Mouse (Mus musculus) mesoderm, embryonic 11.5 days (tissue): ENCODE measurements around the gene Fam89b.

Experiments used
- DNase-seq: peaks from one replicate; pipeline ENCODE4 v3.0.0-alpha.2; 2012; ENCODE audit warnings: low read depth, low spot score

Fam89b gene

GRCm38 (mm10) chr19:5729444-5729815 is at the start of gene Fam89b:
Gene Fam89b (minus strand): TSS chr19:5729653.
- DNase-seq = peak; percentile 89

GRCm38 (mm10) chr19:5778312-5778711 is 48.9 kb upstream of the Fam89b start:
- no peak for DNase-seq

- DNase-seq = no peak
These were observed 48.1 kb upstream of the Fam89b start for GRCm38 (mm10) chr19:5777387-5778032.

- DNase-seq = peak; percentile 88
These were observed 41.7 kb upstream of the Fam89b start, which contains the start of gene Scyl1 for GRCm38 (mm10) chr19:5770925-5771860. Gene Scyl1 (minus strand): TSS chr19:5771419.

GRCm38 (mm10) chr19:5770311-5770710 is 40.9 kb upstream of the Fam89b start:
- DNase-seq = no peak

GRCm38 (mm10) chr19:5767271-5767670 is 37.8 kb upstream of the Fam89b start:
- no peak for DNase-seq

GRCm38 (mm10) chr19:5763163-5763562 is 33.7 kb upstream of the Fam89b start:
- no peak for DNase-seq

GRCm38 (mm10) chr19:5758878-5759403 is 29.5 kb upstream of the Fam89b start:
- no peak for DNase-seq

GRCm38 (mm10) chr19:5756991-5757636 is 27.7 kb upstream of the Fam89b start:
- DNase-seq = no peak

- DNase-seq = no peak
These were observed 27.0 kb upstream of the Fam89b start for GRCm38 (mm10) chr19:5756321-5756985.

- DNase-seq = no peak
These were observed 22.3 kb upstream of the Fam89b start for GRCm38 (mm10) chr19:5751742-5752141.

- DNase-seq = no peak
These were observed 21.5 kb upstream of the Fam89b start for GRCm38 (mm10) chr19:5750951-5751350.

GRCm38 (mm10) chr19:5749476-5749875 is 20.0 kb upstream of the Fam89b start:
- DNase-seq = no peak

- DNase-seq = peak; percentile 37
These were observed 17.5 kb upstream of the Fam89b start for GRCm38 (mm10) chr19:5746907-5747363.

GRCm38 (mm10) chr19:5745756-5746710 is 16.6 kb upstream of the Fam89b start:
- DNase-seq = no peak

GRCm38 (mm10) chr19:5743576-5743975 is 14.1 kb upstream of the Fam89b start:
- no peak for DNase-seq

- DNase-seq = peak; percentile 32
These were observed 12.8 kb upstream of the Fam89b start for GRCm38 (mm10) chr19:5742241-5742641.

- peak; percentile 52 for DNase-seq
These were observed 12.3 kb upstream of the Fam89b start for GRCm38 (mm10) chr19:5741641-5742240.
